Mouse (Mus musculus) embryonic facial prominence, embryonic 10.5 days (tissue): ENCODE data around the gene Gm8332. TPM values are rescaled to one million over a fixed set of nuclear protein-coding genes. Genes with fewer than 3 reads are reported as not detected.

Experiments
- polyA plus RNA-seq: library from polyadenylated mRNA; unstranded; fragments of >200 nt; fragmentation: Nextera tagmentation; extraction: Ambion mirVana; gene quantifications from 2 replicates; pipeline ENCODE4 v1.2.1, GENCODE M21; 2016

The Gm8332 gene
- polyA plus RNA-seq, 1 experiment from 2014 or later = not detected

Other genes with a start within 250 kb of the Gm8332 start
- gene Gm2075, start 238.3 kb downstream of the Gm8332 start, polyA plus RNA-seq = not detected in 2 replicates
- not detected in 2 replicates for gene Gm6803, start 231.3 kb downstream of the Gm8332 start, polyA plus RNA-seq
- not detected in 2 replicates for gene Gm2056, start 223.1 kb downstream of the Gm8332 start, polyA plus RNA-seq
- not detected in 2 replicates for gene Gm16368, start 166.4 kb downstream of the Gm8332 start, polyA plus RNA-seq
- not detected in 2 replicates for gene Gm10436, start 68.0 kb downstream of the Gm8332 start, polyA plus RNA-seq
- gene Gm5662, start 24.4 kb upstream of the Gm8332 start, polyA plus RNA-seq = not detected in 2 replicates
- not detected in 2 replicates for gene Gm5039, start 73.9 kb upstream of the Gm8332 start, polyA plus RNA-seq
- gene Adck1, start 110.5 kb upstream of the Gm8332 start, polyA plus RNA-seq = 21.8 and 23.7 TPM in 2 replicates